Mouse (Mus musculus): Measurements from ENCODE around the gene Dthd1. TPM values are rescaled to one million over a fixed set of nuclear protein-coding genes. Genes with fewer than 3 reads are reported as not detected.

Dthd1 gene
- polyA plus RNA-seq, 1 experiment = not detected

DNA sequence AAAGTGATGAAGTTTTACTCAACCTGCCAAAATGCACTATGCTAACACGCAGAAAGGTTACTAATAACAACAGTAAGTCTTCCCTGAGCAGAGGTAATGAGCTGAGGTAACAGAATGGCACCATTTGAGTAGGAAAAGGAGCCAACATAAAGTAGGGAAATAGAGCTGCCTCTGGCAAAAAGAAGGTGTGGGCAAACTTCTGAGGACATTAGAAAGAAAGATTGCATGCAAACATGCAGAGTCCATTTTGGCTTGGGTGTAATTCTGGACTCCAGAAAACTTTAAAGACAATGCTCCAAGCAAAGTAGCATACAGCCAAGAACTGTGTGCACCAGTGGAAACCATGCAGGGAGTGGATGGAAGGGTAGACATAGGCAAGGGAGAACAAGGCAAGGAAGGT, 65.9 kb downstream of the Dthd1 start:
- H3K9ac ChIP-seq (ENCODE audit: low read depth, poor library complexity, severe bottlenecking) = no peak overlapping the region
- no peak overlapping the region for H3K27ac ChIP-seq (ENCODE audit: insufficient read depth, low read length)
- no peaks in the 10 kb centered on the region for H3K4me1 ChIP-seq (ENCODE audit: control insufficient read depth, insufficient read depth, low read length)
- H3K27me3 ChIP-seq (ENCODE audit: control insufficient read depth, insufficient read depth, low read length, poor library complexity, severe bottlenecking) = no peaks in the 10 kb centered on the region
- TF ChIP-seq CTCF (IDR thresholded peaks at IDR 0.05; ENCODE audit: low read depth, low read length) = no peak
- no peak for TF ChIP-seq EP300 (IDR thresholded peaks at IDR 0.05; ENCODE audit: insufficient read depth, low read depth, low read length)
- TF ChIP-seq POLR2A (IDR thresholded peaks at IDR 0.05; ENCODE audit: insufficient read depth, low read length) = no peak
- no peak overlapping the region for H3K4me3 ChIP-seq (ENCODE audit: low read depth, low read length)
- H3K9me3 ChIP-seq (replicated peaks; ENCODE audit: control insufficient read depth, insufficient read depth, low read length, poor library complexity, severe bottlenecking) = no peaks in the 10 kb centered on the region
- no peaks in the 10 kb centered on the region for H3K36me3 ChIP-seq (ENCODE audit: control insufficient read depth, insufficient read depth, low read length, poor library complexity, severe bottlenecking)

DNA sequence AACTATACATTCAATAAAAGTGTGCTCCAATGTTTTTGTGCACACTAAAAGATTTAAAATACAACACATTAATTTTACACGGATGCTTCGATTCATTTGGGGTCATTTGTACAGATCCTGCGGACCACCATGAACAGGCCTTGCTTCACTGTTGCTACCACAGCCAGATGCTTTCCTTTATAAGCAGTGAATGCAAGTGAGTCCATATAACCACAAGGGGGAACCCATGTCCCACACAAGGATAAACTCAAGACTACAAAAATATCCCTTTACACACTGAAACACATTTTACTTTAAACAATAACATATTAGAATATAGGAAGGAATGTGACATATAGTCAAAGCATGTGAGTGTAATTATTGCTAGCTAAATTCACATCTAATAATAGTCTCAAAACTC, 81.7 kb downstream of the Dthd1 start:
- H3K36me3 ChIP-seq (ENCODE audit: control insufficient read depth, insufficient read depth, low read length, poor library complexity, severe bottlenecking) = no peaks in the 10 kb centered on the region
- no peak for TF ChIP-seq POLR2A (IDR thresholded peaks at IDR 0.05; ENCODE audit: insufficient read depth, low read length)
- TF ChIP-seq CTCF (IDR thresholded peaks at IDR 0.05; ENCODE audit: low read depth, low read length) = no peak
- TF ChIP-seq EP300 (IDR thresholded peaks at IDR 0.05; ENCODE audit: insufficient read depth, low read depth, low read length) = no peak
- H3K27me3 ChIP-seq (ENCODE audit: control insufficient read depth, insufficient read depth, low read length, poor library complexity, severe bottlenecking) = no peaks in the 10 kb centered on the region
- no peaks in the 10 kb centered on the region for H3K9me3 ChIP-seq (replicated peaks; ENCODE audit: control insufficient read depth, insufficient read depth, low read length, poor library complexity, severe bottlenecking)
- H3K27ac ChIP-seq (ENCODE audit: insufficient read depth, low read length) = no peak overlapping the region
- H3K4me1 ChIP-seq (ENCODE audit: control insufficient read depth, insufficient read depth, low read length) = no peaks in the 10 kb centered on the region
- H3K9ac ChIP-seq (ENCODE audit: low read depth, poor library complexity, severe bottlenecking) = no peak overlapping the region
- no peak overlapping the region for H3K4me3 ChIP-seq (ENCODE audit: low read depth, low read length)

GRCm38 (mm10) chr5:62906954-62907353, 93.3 kb downstream of the Dthd1 start:
- TF ChIP-seq CTCF (IDR thresholded peaks at IDR 0.05; ENCODE audit: low read depth, low read length) = no peak
- TF ChIP-seq POLR2A (IDR thresholded peaks at IDR 0.05; ENCODE audit: insufficient read depth, low read length) = no peak
- no peak for TF ChIP-seq EP300 (IDR thresholded peaks at IDR 0.05; ENCODE audit: insufficient read depth, low read depth, low read length)
- Histone ChIP-seq H3K9ac (ENCODE audit: low read depth, poor library complexity, severe bottlenecking) (no peak overlapping the region), H3K27me3 (ENCODE audit: control insufficient read depth, insufficient read depth, low read length, poor library complexity, severe bottlenecking) (no peaks in the 10 kb centered on the region), H3K36me3 (ENCODE audit: control insufficient read depth, insufficient read depth, low read length, poor library complexity, severe bottlenecking) (no peaks in the 10 kb centered on the region), H3K4me3 (ENCODE audit: low read depth, low read length) (no peak overlapping the region), H3K9me3 (replicated peaks; ENCODE audit: control insufficient read depth, insufficient read depth, low read length, poor library complexity, severe bottlenecking) (no peaks in the 10 kb centered on the region), H3K4me1 (ENCODE audit: control insufficient read depth, insufficient read depth, low read length) (no peaks in the 10 kb centered on the region), H3K27ac (ENCODE audit: insufficient read depth, low read length) (no peak overlapping the region)

DNA sequence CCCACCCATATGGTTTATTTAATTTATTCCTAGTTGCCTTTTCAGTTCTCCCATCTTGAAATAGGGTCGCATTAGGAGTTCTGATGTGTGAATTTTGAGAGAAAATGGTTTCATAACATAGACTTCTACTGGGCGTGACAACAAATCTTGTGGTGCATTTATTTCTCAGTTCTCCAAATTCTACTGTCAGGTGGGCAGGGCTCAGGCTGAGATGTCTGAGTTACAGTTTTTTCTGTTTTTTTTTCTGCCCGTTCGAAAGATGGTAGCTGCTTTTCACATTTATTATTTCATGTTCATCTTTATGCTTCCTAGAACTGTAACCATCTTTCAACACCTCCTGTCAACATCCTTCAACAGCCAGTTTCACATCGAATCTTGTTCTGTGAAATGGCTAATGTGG, 95.5 kb downstream of the Dthd1 start:
- no peak for TF ChIP-seq POLR2A (IDR thresholded peaks at IDR 0.05; ENCODE audit: insufficient read depth, low read length)
- TF ChIP-seq EP300 (IDR thresholded peaks at IDR 0.05; ENCODE audit: insufficient read depth, low read depth, low read length) = no peak
- no peak for TF ChIP-seq CTCF (IDR thresholded peaks at IDR 0.05; ENCODE audit: low read depth, low read length)
- H3K27me3 ChIP-seq (ENCODE audit: control insufficient read depth, insufficient read depth, low read length, poor library complexity, severe bottlenecking) = no peaks in the 10 kb centered on the region
- no peaks in the 10 kb centered on the region for H3K36me3 ChIP-seq (ENCODE audit: control insufficient read depth, insufficient read depth, low read length, poor library complexity, severe bottlenecking)
- H3K9me3 ChIP-seq (replicated peaks; ENCODE audit: control insufficient read depth, insufficient read depth, low read length, poor library complexity, severe bottlenecking) = no peaks in the 10 kb centered on the region
- H3K27ac ChIP-seq (ENCODE audit: insufficient read depth, low read length) = no peak overlapping the region
- H3K4me3 ChIP-seq (ENCODE audit: low read depth, low read length) = no peak overlapping the region
- no peak overlapping the region for H3K9ac ChIP-seq (ENCODE audit: low read depth, poor library complexity, severe bottlenecking)
- no peaks in the 10 kb centered on the region for H3K4me1 ChIP-seq (ENCODE audit: control insufficient read depth, insufficient read depth, low read length)

GRCm38 (mm10) chr5:62924616-62925015, 111.0 kb downstream of the Dthd1 start:
- Histone ChIP-seq H3K9ac (ENCODE audit: low read depth, poor library complexity, severe bottlenecking) (no peak overlapping the region), H3K4me1 (ENCODE audit: control insufficient read depth, insufficient read depth, low read length) (no peaks in the 10 kb centered on the region), H3K4me3 (ENCODE audit: low read depth, low read length) (no peak overlapping the region), H3K36me3 (ENCODE audit: control insufficient read depth, insufficient read depth, low read length, poor library complexity, severe bottlenecking) (no peaks in the 10 kb centered on the region), H3K27ac (ENCODE audit: insufficient read depth, low read length) (no peak overlapping the region), H3K9me3 (replicated peaks; ENCODE audit: control insufficient read depth, insufficient read depth, low read length, poor library complexity, severe bottlenecking) (no peaks in the 10 kb centered on the region), H3K27me3 (ENCODE audit: control insufficient read depth, insufficient read depth, low read length, poor library complexity, severe bottlenecking) (no peaks in the 10 kb centered on the region)
- no peak for TF ChIP-seq EP300 (IDR thresholded peaks at IDR 0.05; ENCODE audit: insufficient read depth, low read depth, low read length)
- TF ChIP-seq CTCF (IDR thresholded peaks at IDR 0.05; ENCODE audit: low read depth, low read length) = no peak
- no peak for TF ChIP-seq POLR2A (IDR thresholded peaks at IDR 0.05; ENCODE audit: insufficient read depth, low read length)

Other genes starting within 250 kb of the Dthd1 start
- gene Arap2, start 47.7 kb upstream of the Dthd1 start, polyA plus RNA-seq (2011; ENCODE audit: insufficient read depth, insufficient read length, low read depth, missing spikeins) = 36.8 and 42.2 TPM in 2 replicates